Mouse (Mus musculus): Measurements from ENCODE around the gene Ppp1r3f.

DNA sequence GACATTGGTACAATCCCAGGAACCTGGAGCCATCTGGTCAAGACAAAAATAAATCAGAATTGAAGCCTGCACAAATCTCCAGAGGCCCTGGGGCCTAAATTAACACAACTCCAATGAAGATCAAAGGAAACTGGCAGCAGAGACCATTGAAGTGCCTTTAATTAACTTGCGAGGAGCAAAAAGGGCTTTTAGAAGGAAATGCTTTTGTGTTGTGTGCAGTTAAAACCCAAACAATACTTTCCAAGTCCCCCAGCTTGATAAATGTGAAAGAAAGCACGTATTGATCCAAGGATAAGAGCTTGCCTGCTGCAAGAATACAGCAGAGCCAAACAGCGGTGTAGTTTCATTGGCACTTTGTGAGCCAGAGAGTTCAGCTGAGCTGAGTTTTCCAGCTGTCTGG lies 49.1 kb downstream of the Ppp1r3f start:
- TF ChIP-seq CTCF (IDR thresholded peaks at IDR 0.05; ENCODE audit: extremely low read depth, insufficient read depth, insufficient read length, insufficient replicate concordance) (no peak), POLR2A (IDR thresholded peaks at IDR 0.05; ENCODE audit: low read depth, low read length) (no peak)
